Mouse (Mus musculus) heart, adult 2 months (tissue): ENCODE measurements around the gene Lama1. TPM values are rescaled to one million over a fixed set of nuclear protein-coding genes. Genes with fewer than 3 reads are reported as not detected.
"Not testable (repeated sequence)": the region's sequence is repeated elsewhere in the genome, so short reads cannot be mapped to it uniquely, and the experiment has no call there.

Source experiments
- DNase-seq, 2 experiments: peaks; one replicate each; pipeline ENCODE4 v3.0.0; 2021
- H3K27ac ChIP-seq: fragments of 200-600 bp; 2 replicates; pipeline ENCODE4 v1.8.1; 2022
- H3K27me3 ChIP-seq: fragments of 200-500 bp; 2 replicates; pipeline ENCODE4 v1.6.1; 2012; ENCODE audit warnings: mild to moderate bottlenecking, low read length, inconsistent platforms, mixed read lengths; ENCODE audit not compliant: control insufficient read depth, insufficient read depth
- H3K36me3 ChIP-seq: fragments of 200-500 bp; 2 replicates; pipeline ENCODE4 v1.6.1; 2012; ENCODE audit warnings: low read length, inconsistent platforms; ENCODE audit not compliant: control insufficient read depth, insufficient read depth
- H3K4me1 ChIP-seq: fragments of 200-500 bp; 2 replicates; pipeline ENCODE4 v1.6.1; 2011; ENCODE audit warnings: low read length; ENCODE audit not compliant: control insufficient read depth, insufficient read depth
- H3K4me3 ChIP-seq: fragments of 200-600 bp; 2 replicates; pipeline ENCODE4 v1.8.1; 2022
- H3K79me2 ChIP-seq: fragments of 200-500 bp; replicated peaks from 2 replicates; pipeline ENCODE4 v1.6.1; 2012; ENCODE audit warnings: mild to moderate bottlenecking, inconsistent platforms, low read length, moderate library complexity, mixed read lengths; ENCODE audit not compliant: control insufficient read depth, insufficient read depth
- H3K9ac ChIP-seq: fragments of 200-500 bp; 2 replicates; pipeline ENCODE4 v1.6.1; 2012; ENCODE audit warnings: low read depth, mild to moderate bottlenecking, control low read depth, inconsistent platforms, low read length, mixed read lengths
- CTCF ChIP-seq: fragments of 200-600 bp; IDR thresholded peaks from 2 replicates; pipeline ENCODE4 v1.8.1; 2022; ENCODE audit warnings: antibody characterized with exemption, mild to moderate bottlenecking, moderate library complexity
- EP300 ChIP-seq: fragments of 200-500 bp; IDR thresholded peaks from 2 replicates; pipeline ENCODE4 v1.6.1; 2011; ENCODE audit warnings: low read depth, low read length, control low read depth; ENCODE audit not compliant: insufficient read depth
- POLR2A ChIP-seq: fragments of 200-500 bp; IDR thresholded peaks from 2 replicates; pipeline ENCODE4 v1.6.1; 2011; ENCODE audit warnings: mild to moderate bottlenecking, low read depth, low read length, control low read depth; ENCODE audit not compliant: insufficient read depth
- WGBS: fragments of 180-500 bp; shearing (Covaris S2); methylation state at CpG from one replicate; pipeline ENCODE4 v1.1.7; 2018; 5-methylcytosine and 5-hydroxymethylcytosine counted together
- intact Hi-C: fragments of 180-260 bp; cut with DNase I; formaldehyde crosslinking; loops from one replicate; pipeline ENCODE4 v1.15.1; 2025
- polyA plus RNA-seq: library from polyadenylated mRNA; depleted of rRNA; stranded (reverse); fragments of >200 nt; gene quantifications from 2 replicates; pipeline ENCODE4 v1.2.3, GENCODE M21; 2012
- total RNA-seq, 2 experiments: library from RNA; stranded (reverse); gene quantifications; 2 replicates each; pipeline ENCODE4 v1.2.3; 2021

Gene Lama1
- total and polyA plus RNA-seq, 3 experiments: 0.02 to 0.86 (median 0.64) TPM

DNA sequence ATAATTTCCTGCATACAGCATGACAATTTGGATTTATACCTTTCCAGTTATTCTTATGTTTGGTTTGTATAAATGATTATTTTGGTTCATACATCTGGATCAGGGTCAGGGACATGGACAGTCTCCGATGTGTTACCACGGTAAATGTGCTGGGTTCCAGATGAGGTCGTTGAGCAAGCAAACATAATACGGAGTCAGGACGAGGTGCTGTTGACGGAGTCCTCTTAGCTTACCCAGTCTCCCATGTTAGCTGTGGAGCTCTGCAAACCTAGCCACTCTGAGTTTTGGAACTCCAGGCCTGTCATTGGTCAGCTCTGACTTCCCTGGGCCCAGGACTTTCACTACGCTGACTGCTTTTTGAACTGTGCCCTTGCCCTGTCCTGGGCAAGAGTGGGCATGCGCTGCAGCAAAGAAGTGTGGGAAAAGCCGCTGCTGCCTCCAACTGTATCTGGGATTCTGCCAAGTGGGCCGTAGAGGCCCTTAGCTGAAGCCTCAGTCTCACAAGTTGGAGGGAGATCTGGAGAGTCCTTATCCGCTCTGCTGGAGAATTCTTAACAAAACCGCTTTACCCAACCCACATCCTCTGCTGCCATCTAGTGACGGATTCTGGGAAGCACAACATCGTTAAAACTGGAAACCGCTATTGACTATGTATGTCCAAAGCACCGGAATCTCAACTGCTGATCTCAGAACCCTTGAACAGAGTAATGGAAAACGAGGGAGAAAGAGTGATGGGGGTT lies 140.5 kb downstream of the Lama1 start:
- no peak overlapping the region for H3K9ac ChIP-seq
- no peak overlapping the region for H3K4me3 ChIP-seq
- H3K27me3 ChIP-seq: no peaks in the 10 kb centered on the region
- intact Hi-C loops: loop anchor here (1.0 to 5.0 kb wide), 2 partner anchors 186 to 1260 kb away; no protein-coding TSS in a partner anchor
- H3K27ac ChIP-seq: no peak overlapping the region
- 55% methylated on average over 17 of the region's 17 CpGs for WGBS
- H3K4me1 ChIP-seq: no peaks in the 10 kb centered on the region
- no peaks in the 10 kb centered on the region for H3K36me3 ChIP-seq
- peak; percentile 38 to 65 for DNase-seq
- TF ChIP-seq EP300 (no peak), CTCF (peak; percentile 88), POLR2A (no peak)
- H3K79me2 ChIP-seq: no peaks in the 10 kb centered on the region

DNA sequence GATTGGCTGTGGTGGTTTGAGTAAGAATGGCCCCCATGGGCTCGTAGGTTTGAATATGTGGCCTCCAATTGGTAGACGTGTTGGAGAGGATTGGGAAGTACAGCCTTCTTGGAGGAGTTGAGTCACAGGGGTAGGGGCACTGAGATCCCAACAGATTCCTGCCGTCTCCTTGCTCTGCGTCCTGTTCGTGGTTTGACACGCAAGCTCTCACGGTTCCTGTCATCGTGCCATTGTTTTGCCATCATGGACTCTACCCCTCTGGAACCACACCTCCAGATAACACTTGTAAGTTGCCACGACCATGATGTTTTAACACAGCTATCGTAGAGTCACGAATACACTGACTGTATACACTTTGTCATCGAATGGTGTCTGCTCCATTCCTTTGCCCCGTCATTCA lies 141.9 kb downstream of the Lama1 start:
- Histone ChIP-seq H3K79me2 (no peaks in the 10 kb centered on the region), H3K9ac (no peak overlapping the region), H3K4me3 (no peak overlapping the region), H3K27me3 (no peaks in the 10 kb centered on the region), H3K4me1 (no peaks in the 10 kb centered on the region), H3K36me3 (no peaks in the 10 kb centered on the region), H3K27ac (no peak overlapping the region)
- WGBS: 77% methylated on average over 13 of the region's 13 CpGs
- intact Hi-C loops: loop anchor here (5.0 kb wide), 1 partner anchor 1262 kb away; no protein-coding TSS in a partner anchor
- TF ChIP-seq EP300: no peak
- TF ChIP-seq CTCF: no peak
- no peak for TF ChIP-seq POLR2A
- DNase-seq: no peak

- H3K4me1 ChIP-seq, intact Hi-C loops, H3K9ac ChIP-seq, H3K36me3 ChIP-seq, DNase-seq, H3K27me3 ChIP-seq, H3K27ac ChIP-seq, H3K4me3 ChIP-seq, H3K79me2 ChIP-seq: not testable (repeated sequence)
- 90% methylated on average over 2 of the region's 2 CpGs for WGBS
Observed at GRCm38 (mm10) chr17:67841494-67841893, 144.4 kb downstream of the Lama1 start.

DNA sequence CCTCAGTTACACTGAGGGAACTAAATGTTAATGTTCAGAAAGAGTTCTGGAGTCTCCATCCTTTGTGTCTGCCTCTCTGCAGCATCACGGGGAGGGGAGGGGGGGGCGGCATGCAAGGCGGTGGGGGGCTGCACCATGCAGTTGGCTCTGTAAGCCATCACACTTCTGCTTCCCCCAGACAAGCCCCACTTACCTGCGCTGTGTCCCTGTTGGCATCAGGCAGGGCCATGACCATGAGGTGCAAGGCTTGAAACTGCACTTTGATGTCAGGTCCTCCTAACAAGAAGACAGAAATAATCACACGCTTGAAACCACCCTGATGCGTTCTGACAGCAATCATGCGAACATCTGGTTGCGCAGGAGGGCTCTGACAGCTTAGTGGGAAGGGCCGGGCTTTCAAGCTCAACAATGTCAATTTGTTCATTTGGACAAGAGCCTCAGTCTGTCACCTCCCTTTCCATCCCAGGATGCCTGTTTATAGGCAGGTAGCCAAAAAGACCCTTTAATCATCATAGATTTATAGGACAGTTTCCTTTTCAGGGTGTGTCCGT lies 164.1 kb downstream of the Lama1 start:
- WGBS: 88% methylated on average over 10 of the region's 10 CpGs
- DNase-seq: no peak
- no peaks in the 10 kb centered on the region for H3K79me2 ChIP-seq
- H3K27ac ChIP-seq: no peak overlapping the region
- H3K9ac ChIP-seq: no peak overlapping the region
- intact Hi-C loops: loop anchor here (10.0 kb wide), 2 partner anchors 994 to 1244 kb away; no protein-coding TSS in a partner anchor
- TF ChIP-seq EP300 (no peak), CTCF (no peak), POLR2A (no peak)
- no peaks in the 10 kb centered on the region for H3K36me3 ChIP-seq
- H3K4me1 ChIP-seq: no peaks in the 10 kb centered on the region
- no peaks in the 10 kb centered on the region for H3K27me3 ChIP-seq
- H3K4me3 ChIP-seq: no peak overlapping the region

GRCm38 (mm10) chr17:67861744-67862535 lies 164.9 kb downstream of the Lama1 start:
- WGBS: 76% methylated on average over 16 of the region's 16 CpGs
- H3K27ac ChIP-seq: no peak overlapping the region
- no peak overlapping the region for H3K4me3 ChIP-seq
- DNase-seq: peak; percentile 38 to 65
- intact Hi-C loops: loop anchor here (2.0 to 10.0 kb wide), 3 partner anchors 305 to 1243 kb away; no protein-coding TSS in a partner anchor
- no peaks in the 10 kb centered on the region for H3K27me3 ChIP-seq
- no peak overlapping the region for H3K9ac ChIP-seq
- H3K79me2 ChIP-seq: no peaks in the 10 kb centered on the region
- H3K36me3 ChIP-seq: no peaks in the 10 kb centered on the region
- TF ChIP-seq EP300 (peak; percentile 79; the same call in 1 of the 2 replicates), CTCF (no peak; the same call in 1 of the 2 replicates), POLR2A (no peak)
- H3K4me1 ChIP-seq: no peaks in the 10 kb centered on the region

GRCm38 (mm10) chr17:67864363-67864762 lies 167.3 kb downstream of the Lama1 start:
- no peaks in the 10 kb centered on the region for H3K79me2 ChIP-seq
- intact Hi-C loops: loop anchor here (10.0 kb wide), 2 partner anchors 990 to 1240 kb away; no protein-coding TSS in a partner anchor
- H3K4me3 ChIP-seq: no peak overlapping the region
- DNase-seq: no peak
- H3K9ac ChIP-seq: no peak overlapping the region
- no peak for TF ChIP-seq EP300
- TF ChIP-seq CTCF: no peak
- no peak for TF ChIP-seq POLR2A
- no peaks in the 10 kb centered on the region for H3K4me1 ChIP-seq
- H3K36me3 ChIP-seq: no peaks in the 10 kb centered on the region
- H3K27me3 ChIP-seq: no peaks in the 10 kb centered on the region
- no peak overlapping the region for H3K27ac ChIP-seq
- 72% methylated on average over 10 of the region's 10 CpGs for WGBS
